Mouse (Mus musculus) brain, adult 10 weeks (tissue): ENCODE measurements around the gene Castor2. TPM values are rescaled to one million over a fixed set of nuclear protein-coding genes. Genes with fewer than 3 reads are reported as not detected.

Experiments used
- polyA plus RNA-seq: library from polyadenylated mRNA; stranded (reverse); fragments of 350-450 nt; fragmentation: Illumina TruSeq; extraction: RNeasy Lipid Tissue Mini Kit (QIAGEN cat#74804); gene quantifications from one replicate; pipeline ENCODE4 v1.2.3, GENCODE M21; 2015; ENCODE audit warnings: low read depth, low replicate concordance

Gene Castor2
- polyA plus RNA-seq: 52.5 TPM

GRCm38 (mm10) chr5:134099496-134100211 is at the start of gene Castor2:
Gene Castor2 (plus strand): TSS chr5:134099711.

GRCm38 (mm10) chr5:134176169-134176881 is 76.8 kb downstream of the Castor2 start, which contains the start of gene Rcc1l:
Gene Rcc1l (minus strand): TSS chr5:134176774.

GRCm38 (mm10) chr5:134183880-134184808 is 84.6 kb downstream of the Castor2 start, which contains the start of gene Gtf2ird2:
Gene Gtf2ird2 (plus strand): TSS chr5:134184019.

Other genes starting within 250 kb of the Castor2 start
- gene Rcc1l, start 77.1 kb downstream of the Castor2 start, polyA plus RNA-seq: 13.0 TPM
- 10.9 TPM for gene Gtf2ird2, start 84.3 kb downstream of the Castor2 start, polyA plus RNA-seq
- gene Ncf1, start 129.9 kb downstream of the Castor2 start, polyA plus RNA-seq: 5.8 TPM
- 132 TPM for gene Gtf2i, start 215.0 kb downstream of the Castor2 start, polyA plus RNA-seq